Mouse (Mus musculus): ENCODE measurements at regions not wholly inside any gene's neighbourhood (a gene's known extent, or its start where the extent isn't known, plus 50 kb on each side); places are given as distances from the start of the nearest gene placed in this dataset.

DNA sequence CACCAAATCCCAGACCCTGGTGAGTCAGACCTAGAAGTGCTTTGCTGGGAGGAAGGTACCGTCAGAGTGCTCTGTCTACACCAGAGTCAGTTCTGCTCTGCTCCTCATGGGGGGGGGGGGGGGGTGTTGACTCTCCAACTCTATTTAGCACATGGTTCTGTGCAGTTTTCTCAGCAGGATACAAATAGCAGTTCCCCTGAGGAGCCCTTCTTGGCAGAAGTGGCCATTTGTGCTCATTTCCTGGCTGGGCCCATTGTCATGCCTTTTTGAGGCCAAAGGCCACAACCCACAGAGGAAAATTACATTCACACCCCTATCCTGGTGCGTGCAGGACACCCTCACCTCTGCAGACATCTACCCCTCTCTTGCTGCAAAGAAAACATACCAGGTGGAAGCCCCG, 118.3 kb downstream of the Psmg1 start:
- H3K27me3 ChIP-seq (ENCODE audit: control insufficient read depth, insufficient read depth, low read length) = no peaks in the 10 kb centered on the region
- 59% methylated on average over 3 of the region's 3 CpGs for WGBS
- H3K4me3 ChIP-seq (replicated peaks; ENCODE audit: insufficient read depth, low read depth, low read length) = no peak overlapping the region
- no peak overlapping the region for H3K27ac ChIP-seq (ENCODE audit: insufficient read depth, low read length)
- TF ChIP-seq CTCF (IDR thresholded peaks at IDR 0.05; ENCODE audit: borderline replicate concordance, insufficient read depth, low read depth, low read length) = no peak
- TF ChIP-seq POLR2A (IDR thresholded peaks at IDR 0.05; ENCODE audit: borderline replicate concordance, insufficient read depth, low read length) = no peak
- peaks cover 2% of the 10 kb centered on the region; the same call in 1 of the 2 replicates for H3K4me1 ChIP-seq (ENCODE audit: control insufficient read depth, insufficient read depth, low read length)
- DNase-seq = no peak

DNA sequence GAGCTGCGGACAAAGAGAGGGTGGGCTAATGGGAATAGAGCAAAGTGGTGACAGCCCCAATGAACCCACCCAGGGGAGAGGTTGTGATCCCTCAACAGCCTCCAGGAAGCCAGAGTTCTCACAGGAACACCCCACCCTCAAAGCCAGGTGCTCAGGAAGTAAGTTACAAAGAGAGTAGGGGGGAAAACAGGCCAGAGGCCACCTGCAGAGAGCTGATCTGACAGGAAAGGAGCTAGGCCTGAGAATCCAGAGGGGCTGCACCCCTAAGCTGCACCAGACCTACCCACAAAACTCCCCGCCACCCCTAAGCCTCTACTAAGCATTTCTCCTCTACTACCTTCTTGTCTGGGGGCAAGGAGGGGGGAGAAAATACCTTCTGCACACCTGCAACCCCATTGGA, 120.5 kb downstream of the Psmg1 start:
- no peak for DNase-seq
- TF ChIP-seq POLR2A (IDR thresholded peaks at IDR 0.05; ENCODE audit: borderline replicate concordance, insufficient read depth, low read length) = no peak
- TF ChIP-seq CTCF (IDR thresholded peaks at IDR 0.05; ENCODE audit: borderline replicate concordance, insufficient read depth, low read depth, low read length) = no peak
- Histone ChIP-seq H3K4me3 (replicated peaks; ENCODE audit: insufficient read depth, low read depth, low read length) (no peak overlapping the region), H3K27me3 (ENCODE audit: control insufficient read depth, insufficient read depth, low read length) (no peaks in the 10 kb centered on the region), H3K27ac (ENCODE audit: insufficient read depth, low read length) (no peak overlapping the region), H3K4me1 (ENCODE audit: control insufficient read depth, insufficient read depth, low read length) (peaks cover 2% of the 10 kb centered on the region; the same call in 1 of the 2 replicates)
- 98% methylated on average over 2 of the region's 2 CpGs for WGBS

DNA sequence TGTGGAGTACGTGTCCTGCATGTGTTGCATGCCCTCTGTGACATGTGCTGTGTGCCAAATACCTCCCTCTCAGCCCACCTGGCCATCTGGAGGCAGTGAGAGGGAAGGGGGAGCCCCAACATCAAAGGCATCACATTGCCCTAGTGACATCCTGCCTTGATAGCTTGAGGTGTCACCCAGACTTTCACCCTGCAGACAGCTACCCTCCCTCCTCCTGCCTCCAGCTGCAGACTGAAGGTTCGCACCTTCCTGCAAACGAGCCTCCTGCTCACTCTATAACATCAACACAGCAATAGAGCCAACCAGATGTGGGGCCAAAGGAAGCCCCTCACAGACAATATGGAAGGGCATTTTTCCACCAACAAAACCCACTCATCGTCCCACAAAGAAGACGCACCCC, 121.3 kb downstream of the Psmg1 start:
- H3K27ac ChIP-seq (ENCODE audit: insufficient read depth, low read length) = no peak overlapping the region
- DNase-seq = no peak
- 79% methylated on average over 5 of the region's 5 CpGs for WGBS
- peaks cover 5% of the 10 kb centered on the region for H3K4me1 ChIP-seq (ENCODE audit: control insufficient read depth, insufficient read depth, low read length)
- H3K27me3 ChIP-seq (ENCODE audit: control insufficient read depth, insufficient read depth, low read length) = no peaks in the 10 kb centered on the region
- no peak overlapping the region for H3K4me3 ChIP-seq (replicated peaks; ENCODE audit: insufficient read depth, low read depth, low read length)
- TF ChIP-seq POLR2A (IDR thresholded peaks at IDR 0.05; ENCODE audit: borderline replicate concordance, insufficient read depth, low read length) (no peak), CTCF (IDR thresholded peaks at IDR 0.05; ENCODE audit: borderline replicate concordance, insufficient read depth, low read depth, low read length) (no peak)

DNA sequence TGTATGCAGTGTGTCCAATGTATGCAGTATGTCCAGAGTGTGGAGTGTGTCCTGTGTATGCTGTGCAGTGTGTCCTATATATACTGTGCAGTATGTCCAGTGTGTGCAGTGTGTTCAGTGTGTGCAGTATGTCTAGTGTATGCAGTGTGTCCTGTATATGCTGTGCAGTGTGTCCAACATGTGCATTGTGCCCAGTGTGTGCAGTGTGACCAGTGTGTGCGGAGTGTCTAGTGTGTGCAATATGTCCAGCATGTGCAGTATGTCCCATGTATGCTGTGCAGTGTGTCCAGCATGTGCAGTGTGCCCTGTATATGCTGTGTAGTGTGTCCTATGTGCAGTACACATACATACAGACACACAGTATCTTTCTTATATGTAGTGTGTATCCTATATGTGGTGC, 121.9 kb downstream of the Psmg1 start:
- H3K27me3 ChIP-seq (ENCODE audit: control insufficient read depth, insufficient read depth, low read length) = no peaks in the 10 kb centered on the region
- no peak for TF ChIP-seq CTCF (IDR thresholded peaks at IDR 0.05; ENCODE audit: borderline replicate concordance, insufficient read depth, low read depth, low read length)
- TF ChIP-seq POLR2A (IDR thresholded peaks at IDR 0.05; ENCODE audit: borderline replicate concordance, insufficient read depth, low read length) = no peak
- H3K27ac ChIP-seq (ENCODE audit: insufficient read depth, low read length) = no peak overlapping the region
- no peak for DNase-seq
- no peak overlapping the region for H3K4me3 ChIP-seq (replicated peaks; ENCODE audit: insufficient read depth, low read depth, low read length)
- 97% methylated on average over 1 of the region's 1 CpGs for WGBS
- peaks cover 11% of the 10 kb centered on the region for H3K4me1 ChIP-seq (ENCODE audit: control insufficient read depth, insufficient read depth, low read length)

DNA sequence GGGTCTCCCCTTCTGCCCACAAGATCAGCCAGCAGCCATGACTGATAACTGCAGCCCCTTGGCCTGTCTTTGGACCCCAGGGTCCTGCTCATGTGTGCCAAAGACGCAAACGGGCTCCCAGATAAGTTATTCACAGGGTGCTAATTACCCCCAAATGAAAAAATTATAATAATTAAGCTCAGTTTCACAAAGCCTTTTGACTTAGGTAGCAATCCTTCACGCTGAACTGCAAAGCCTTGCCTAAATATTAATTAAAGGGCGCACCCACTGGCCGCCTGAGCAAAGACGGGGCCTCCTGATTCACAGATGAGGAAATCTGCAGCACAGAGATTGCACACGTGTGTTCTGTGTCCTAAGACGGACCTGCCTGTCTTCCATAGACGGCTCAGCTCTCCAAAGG, 123.2 kb downstream of the Psmg1 start:
- no peak for DNase-seq
- H3K4me3 ChIP-seq (replicated peaks; ENCODE audit: insufficient read depth, low read depth, low read length) = no peak overlapping the region
- H3K27me3 ChIP-seq (ENCODE audit: control insufficient read depth, insufficient read depth, low read length) = no peaks in the 10 kb centered on the region
- H3K27ac ChIP-seq (ENCODE audit: insufficient read depth, low read length) = no peak overlapping the region
- TF ChIP-seq CTCF (IDR thresholded peaks at IDR 0.05; ENCODE audit: borderline replicate concordance, insufficient read depth, low read depth, low read length) = no peak
- no peak for TF ChIP-seq POLR2A (IDR thresholded peaks at IDR 0.05; ENCODE audit: borderline replicate concordance, insufficient read depth, low read length)
- 89% methylated on average over 9 of the region's 9 CpGs for WGBS
- peaks cover 11% of the 10 kb centered on the region for H3K4me1 ChIP-seq (ENCODE audit: control insufficient read depth, insufficient read depth, low read length)

DNA sequence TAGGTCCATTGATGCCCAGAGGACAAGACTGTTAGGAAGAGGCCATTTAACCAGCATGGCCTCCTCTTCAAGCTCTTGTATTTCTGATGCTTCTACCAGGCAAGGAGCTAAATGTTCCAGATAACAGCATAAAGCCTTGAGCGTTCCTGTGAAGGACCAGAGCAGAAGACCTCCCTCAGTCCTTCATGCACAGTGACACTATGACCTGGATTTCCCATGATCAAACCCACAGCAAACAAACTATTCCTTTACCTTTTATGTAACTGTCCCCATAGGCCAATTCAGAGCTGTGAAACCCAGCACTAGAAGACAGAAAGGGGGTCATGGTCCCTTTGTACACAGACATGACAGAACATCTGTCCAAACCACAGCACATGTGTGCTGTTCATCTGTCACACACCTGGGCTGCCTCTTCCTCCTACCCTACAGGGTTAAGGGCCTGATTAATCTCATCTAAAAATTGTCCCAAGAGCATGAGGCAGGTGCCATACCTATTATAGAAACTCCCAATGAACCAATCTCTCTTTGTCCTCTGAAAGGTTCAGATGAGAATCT, 123.8 kb downstream of the Psmg1 start:
- TF ChIP-seq POLR2A (IDR thresholded peaks at IDR 0.05; ENCODE audit: borderline replicate concordance, insufficient read depth, low read length) (no peak), CTCF (IDR thresholded peaks at IDR 0.05; ENCODE audit: borderline replicate concordance, insufficient read depth, low read depth, low read length) (no peak)
- Histone ChIP-seq H3K27ac (ENCODE audit: insufficient read depth, low read length) (no peak overlapping the region), H3K4me3 (replicated peaks; ENCODE audit: insufficient read depth, low read depth, low read length) (no peak overlapping the region), H3K27me3 (ENCODE audit: control insufficient read depth, insufficient read depth, low read length) (no peaks in the 10 kb centered on the region), H3K4me1 (ENCODE audit: control insufficient read depth, insufficient read depth, low read length) (peaks cover 10% of the 10 kb centered on the region)
- WGBS = 100% methylated on average over 1 of the region's 1 CpGs
- DNase-seq = no peak

DNA sequence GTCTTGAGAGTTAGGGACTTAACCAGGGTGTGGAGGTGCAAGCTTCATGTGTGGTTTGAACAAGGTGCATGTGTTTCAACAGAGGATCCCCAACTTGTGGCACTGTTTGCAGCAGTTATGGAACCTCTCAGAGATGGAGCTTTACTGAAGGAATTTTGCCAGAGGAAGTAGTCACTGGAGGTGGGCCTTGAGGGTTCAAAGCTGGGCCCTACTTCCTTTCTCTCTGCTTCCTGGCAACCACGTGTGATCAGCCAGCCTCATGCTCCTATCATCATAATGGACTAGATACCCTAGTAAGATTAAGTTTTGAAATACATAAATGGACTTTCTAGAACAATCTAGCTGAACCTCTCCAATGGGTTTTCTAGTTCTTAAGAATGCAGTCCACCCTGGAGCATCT, 125.2 kb downstream of the Psmg1 start:
- Histone ChIP-seq H3K27ac (ENCODE audit: insufficient read depth, low read length) (no peak overlapping the region), H3K27me3 (ENCODE audit: control insufficient read depth, insufficient read depth, low read length) (no peaks in the 10 kb centered on the region), H3K4me1 (ENCODE audit: control insufficient read depth, insufficient read depth, low read length) (peaks cover 10% of the 10 kb centered on the region), H3K4me3 (replicated peaks; ENCODE audit: insufficient read depth, low read depth, low read length) (no peak overlapping the region)
- WGBS = 91% methylated on average over 1 of the region's 1 CpGs
- TF ChIP-seq CTCF (IDR thresholded peaks at IDR 0.05; ENCODE audit: borderline replicate concordance, insufficient read depth, low read depth, low read length) (no peak), POLR2A (IDR thresholded peaks at IDR 0.05; ENCODE audit: borderline replicate concordance, insufficient read depth, low read length) (no peak)
- no peak for DNase-seq

DNA sequence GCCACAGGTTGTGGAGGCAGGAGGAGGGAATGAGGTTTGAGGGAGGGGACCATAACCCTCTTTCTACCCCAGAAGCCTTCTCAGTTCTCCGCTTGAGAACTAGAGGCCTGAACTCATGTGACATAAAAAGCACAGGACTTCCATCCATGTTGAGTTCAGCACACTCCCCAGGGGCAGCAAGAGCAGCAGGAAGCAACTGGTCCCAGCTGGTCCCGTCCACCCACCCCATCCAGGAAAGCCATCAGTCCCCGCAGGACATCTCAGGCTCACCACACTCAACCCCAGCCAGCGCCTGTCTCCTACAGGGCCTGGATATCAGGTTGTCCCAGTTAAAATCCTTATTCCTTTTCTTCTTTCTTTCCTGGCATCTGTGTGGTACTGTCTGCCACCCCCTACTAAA, 126.1 kb downstream of the Psmg1 start:
- H3K27ac ChIP-seq (ENCODE audit: insufficient read depth, low read length) = no peak overlapping the region
- no peak for DNase-seq
- no peak for TF ChIP-seq POLR2A (IDR thresholded peaks at IDR 0.05; ENCODE audit: borderline replicate concordance, insufficient read depth, low read length)
- no peak for TF ChIP-seq CTCF (IDR thresholded peaks at IDR 0.05; ENCODE audit: borderline replicate concordance, insufficient read depth, low read depth, low read length)
- 80% methylated on average over 4 of the region's 4 CpGs for WGBS
- H3K4me1 ChIP-seq (ENCODE audit: control insufficient read depth, insufficient read depth, low read length) = peaks cover 10% of the 10 kb centered on the region
- no peaks in the 10 kb centered on the region for H3K27me3 ChIP-seq (ENCODE audit: control insufficient read depth, insufficient read depth, low read length)
- no peak overlapping the region for H3K4me3 ChIP-seq (replicated peaks; ENCODE audit: insufficient read depth, low read depth, low read length)
